In the genomic region with DNA sequence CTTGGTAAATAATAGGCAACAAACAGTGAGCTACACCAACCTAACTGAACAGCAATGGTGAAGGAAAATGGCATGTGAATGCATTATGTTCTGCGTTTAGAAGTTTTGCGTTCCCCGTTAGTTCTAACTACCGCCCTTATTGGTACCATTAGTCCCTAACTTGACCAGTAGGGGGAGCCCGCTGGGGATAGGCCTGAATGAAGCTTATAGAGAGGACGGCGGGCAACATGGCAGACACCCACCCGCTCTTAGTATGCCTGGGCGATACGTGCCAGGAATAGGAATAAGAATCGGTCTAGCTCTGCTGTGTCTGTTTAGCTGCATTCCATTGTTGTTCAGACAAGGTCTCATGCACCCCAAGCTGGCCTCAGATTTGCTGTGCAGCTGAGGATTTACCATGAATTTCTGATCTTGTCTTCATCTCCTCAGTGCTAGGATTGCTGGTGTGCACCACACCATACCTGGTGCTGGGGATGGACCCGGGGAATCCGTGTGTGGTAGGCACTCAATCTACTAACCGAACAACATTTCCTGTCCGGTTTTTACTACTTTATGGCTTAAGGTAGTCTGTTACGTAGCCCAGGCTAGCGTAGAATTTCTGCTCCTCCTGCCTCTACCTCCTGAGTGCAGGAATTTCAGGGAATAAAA, we compare ENCODE assay signal across 10 mouse cellular contexts. TPM values are rescaled to one million over a fixed set of nuclear protein-coding genes. Genes with fewer than 3 reads are reported as not detected.
DNase-seq lines count a peak whose midpoint lies in the region; ATAC-seq and TF ChIP-seq lines count a peak whose summit lies in the region.
"Had no signal": no experiment of that assay in that cellular context is flagged by ENCODE, and none has a peak within 500 bp of the region (broad histone marks: within the 10 kb centered on the region; RNA-seq: fewer than 3 reads in every experiment).

No protein-coding gene starts in this region.

- TF ChIP-seq CTCF in kidney, postnatal 0 days (IDR thresholded peaks at IDR 0.05; ENCODE audit: low read depth), result peak; percentile 57
- TF ChIP-seq CTCF in MEL (IDR thresholded peaks at IDR 0.05 in 2 of 3, conservative IDR thresholded peaks at IDR 0.05 in 1 of 3; ENCODE audit: control insufficient read depth in 1 of 3, insufficient read depth in 1 of 3, low read depth in 2 of 3, low read length in 3 of 3, poor library complexity in 1 of 3, severe bottlenecking in 1 of 3), result peak; percentile 45 to 52 (median 51)

- no peak for TF ChIP-seq EP300 in MEL (IDR thresholded peaks at IDR 0.05; ENCODE audit: low read depth in 1 of 2, low read length in 2 of 2)

- ATAC-seq in kidney, postnatal 0 days (replicated peaks; ENCODE audit: low FRiP score, low read depth), result no peak
- no peak for ATAC-seq in kidney, embryonic 15.5 days (replicated peaks; ENCODE audit: low FRiP score)
- ATAC-seq in hindbrain, embryonic 14.5 days (ENCODE audit: low FRiP score), result peak; percentile 87
- ATAC-seq in midbrain, embryonic 13.5 days, result peak; percentile 93

- DNase-seq in kidney, postnatal 0 days (ENCODE audit: low spot score), result no peak
- DNase-seq in MEL (ENCODE audit: low read depth, low spot score), result peak; percentile 35
- peak; percentile 32 to 35 for DNase-seq in cerebellum, postnatal 36 days
- DNase-seq in hindbrain, embryonic 14.5 days (ENCODE audit: low spot score), result peak; percentile 76
- no peak for DNase-seq in urinary bladder, postnatal 10 days (ENCODE audit: low spot score)
- no peak for DNase-seq in kidney, adult 8-10 months

- no peaks in the 10 kb centered on the region for H3K4me1 ChIP-seq in kidney, postnatal 0 days (replicated peaks; ENCODE audit: insufficient read depth, low read length)
- peaks cover 4% of the 10 kb centered on the region; the same call in 1 of the 2 replicates for H3K4me1 ChIP-seq in kidney, embryonic 15.5 days
- H3K4me1 ChIP-seq in MEL (ENCODE audit: control insufficient read depth in 1 of 2, insufficient read depth in 2 of 2, low read length in 2 of 2), result no peaks in the 10 kb centered on the region
- no peaks in the 10 kb centered on the region for H3K4me1 ChIP-seq in hindbrain, embryonic 14.5 days (replicated peaks; ENCODE audit: control insufficient read depth, insufficient read depth, low read length)
- no peaks in the 10 kb centered on the region for H3K4me1 ChIP-seq in midbrain, embryonic 13.5 days (replicated peaks)
- H3K4me1 ChIP-seq: embryonic facial prominence, embryonic 15.5 days had no signal

- no peaks in the 10 kb centered on the region for H3K79me2 ChIP-seq in MEL (ENCODE audit: control insufficient read depth, insufficient read depth, low read length, poor library complexity)

- TF ChIP-seq RAD21 in MEL (IDR thresholded peaks at IDR 0.05; ENCODE audit: low read depth, low read length), result no peak

- H3K4me2 ChIP-seq in kidney, postnatal 0 days (ENCODE audit: low read length), result no peak overlapping the region
- H3K4me2 ChIP-seq in kidney, embryonic 15.5 days, result no peak overlapping the region
- H3K4me2 ChIP-seq in hindbrain, embryonic 14.5 days (replicated peaks), result 0 out of 2 replicates have a peak overlapping the region, but pooled peaks have one; percentile 1
- peak overlapping the region; percentile 15; the same call in 1 of the 2 replicates for H3K4me2 ChIP-seq in midbrain, embryonic 13.5 days (replicated peaks)
- H3K4me2 ChIP-seq: embryonic facial prominence, embryonic 15.5 days had no signal

- no peaks in the 10 kb centered on the region for H3K9me3 ChIP-seq in kidney, postnatal 0 days (replicated peaks; ENCODE audit: low read length)
- H3K9me3 ChIP-seq in kidney, embryonic 15.5 days (replicated peaks), result no peaks in the 10 kb centered on the region
- H3K9me3 ChIP-seq in MEL (replicated peaks; ENCODE audit: insufficient read depth, low read length), result no peaks in the 10 kb centered on the region
- H3K9me3 ChIP-seq in hindbrain, embryonic 14.5 days (ENCODE audit: control insufficient read depth, low read length), result no peaks in the 10 kb centered on the region
- 0 out of 2 replicates have a peak, but pooled peaks cover 3% of the 10 kb centered on the region for H3K9me3 ChIP-seq in midbrain, embryonic 13.5 days
- H3K9me3 ChIP-seq: embryonic facial prominence, embryonic 15.5 days had no signal

- H3K9ac ChIP-seq in kidney, postnatal 0 days (ENCODE audit: low read depth, low read length), result no peak overlapping the region
- H3K9ac ChIP-seq in kidney, embryonic 15.5 days, result no peak overlapping the region
- H3K9ac ChIP-seq in MEL (ENCODE audit: control insufficient read depth, low read depth, low read length, poor library complexity, severe bottlenecking), result no peak overlapping the region
- H3K9ac ChIP-seq in hindbrain, embryonic 14.5 days, result no peak overlapping the region
- no peak overlapping the region for H3K9ac ChIP-seq in midbrain, embryonic 13.5 days (replicated peaks)
- H3K9ac ChIP-seq: embryonic facial prominence, embryonic 15.5 days had no signal

- H3K4me3 ChIP-seq in kidney, postnatal 0 days (replicated peaks; ENCODE audit: low read depth, low read length), result no peak overlapping the region
- no peak overlapping the region for H3K4me3 ChIP-seq in kidney, embryonic 15.5 days (replicated peaks)
- H3K4me3 ChIP-seq in MEL (ENCODE audit: control insufficient read depth in 1 of 2, insufficient read depth in 1 of 2, low read depth in 2 of 2, low read length in 2 of 2), result no peak overlapping the region
- no peak overlapping the region for H3K4me3 ChIP-seq in hindbrain, embryonic 14.5 days (replicated peaks; ENCODE audit: low read length)
- H3K4me3 ChIP-seq in midbrain, embryonic 13.5 days (replicated peaks), result no peak overlapping the region
- H3K4me3 ChIP-seq: embryonic facial prominence, embryonic 15.5 days had no signal

- WGBS in kidney, postnatal 0 days, result 71% methylated on average over 17 of the region's 17 CpGs
- 67% methylated on average over 17 of the region's 17 CpGs for WGBS in kidney, embryonic 15.5 days
- 54% methylated on average over 17 of the region's 17 CpGs for WGBS in hindbrain, embryonic 14.5 days
- WGBS in midbrain, embryonic 13.5 days, result 49% methylated on average over 17 of the region's 17 CpGs

- H3K36me3 ChIP-seq in kidney, postnatal 0 days (ENCODE audit: insufficient read depth, low read length), result no peaks in the 10 kb centered on the region
- H3K36me3 ChIP-seq in kidney, embryonic 15.5 days, result no peaks in the 10 kb centered on the region
- no peaks in the 10 kb centered on the region for H3K36me3 ChIP-seq in MEL (ENCODE audit: control insufficient read depth in 1 of 2, insufficient read depth in 2 of 2, low read length in 2 of 2)
- H3K36me3 ChIP-seq in hindbrain, embryonic 14.5 days (replicated peaks; ENCODE audit: control insufficient read depth, insufficient read depth), result no peaks in the 10 kb centered on the region
- no peaks in the 10 kb centered on the region for H3K36me3 ChIP-seq in midbrain, embryonic 13.5 days
- H3K36me3 ChIP-seq: embryonic facial prominence, embryonic 15.5 days had no signal

- no peaks in the 10 kb centered on the region for H3K27me3 ChIP-seq in kidney, postnatal 0 days (ENCODE audit: insufficient read depth, low read length)
- no peaks in the 10 kb centered on the region for H3K27me3 ChIP-seq in kidney, embryonic 15.5 days
- H3K27me3 ChIP-seq in MEL (ENCODE audit: control insufficient read depth in 1 of 2, insufficient read depth in 2 of 2, low read length in 2 of 2), result no peaks in the 10 kb centered on the region
- no peaks in the 10 kb centered on the region for H3K27me3 ChIP-seq in hindbrain, embryonic 14.5 days (ENCODE audit: control insufficient read depth, insufficient read depth, low read length)
- H3K27me3 ChIP-seq in midbrain, embryonic 13.5 days, result no peaks in the 10 kb centered on the region
- H3K27me3 ChIP-seq: embryonic facial prominence, embryonic 15.5 days had no signal

- H3K27ac ChIP-seq in kidney, postnatal 0 days, result no peak overlapping the region
- no peak overlapping the region for H3K27ac ChIP-seq in kidney, embryonic 15.5 days
- H3K27ac ChIP-seq in MEL (ENCODE audit: control insufficient read depth, low read depth, low read length), result no peak overlapping the region
- no peak overlapping the region for H3K27ac ChIP-seq in hindbrain, embryonic 14.5 days
- H3K27ac ChIP-seq in midbrain, embryonic 13.5 days, result no peak overlapping the region
- H3K27ac ChIP-seq: embryonic facial prominence, embryonic 15.5 days; macrophage had no signal

- no peak for TF ChIP-seq POLR2A in MEL (IDR thresholded peaks at IDR 0.05; ENCODE audit: control insufficient read depth in 1 of 2, insufficient read depth in 1 of 2, low read depth in 1 of 2, low read length in 2 of 2, poor library complexity in 1 of 2)

TF ChIP-seq in MEL, 35 proteins besides CTCF, POLR2A, EP300 and RAD21:
- TF ChIP-seq SMC3 (IDR thresholded peaks at IDR 0.05; ENCODE audit: low read depth, low read length), result peak; percentile 31; the same call in 1 of the 2 replicates
- no peak for TF ChIP-seq CHD1 (IDR thresholded peaks at IDR 0.05; ENCODE audit: low read depth, low read length)

RNA-seq across cellular contexts. Expression of gene Fermt2, which starts 21.3 kb away (rescaled TPM):
- 216 and 226 TPM in 2 replicates for polyA plus RNA-seq in kidney, postnatal 0 days (2015; fragmentation: Nextera tagmentation; extraction: Ambion mirVana)
- 168 and 181 TPM in 2 replicates for polyA plus RNA-seq in kidney, embryonic 15.5 days (2015; fragmentation: Nextera tagmentation; extraction: Ambion mirVana)
- not detected in 2 replicates for total RNA-seq in MEL (2012; rRNA removed)
- not detected for polyA plus RNA-seq in MEL (2012; ENCODE audit: insufficient read depth in 1 of 2, insufficient read length in 2 of 2, low read depth in 1 of 2, low replicate concordance in 2 of 2, missing spikeins in 1 of 2)
- 63.9 and 71.1 TPM in 2 replicates for polyA plus RNA-seq in hindbrain, embryonic 14.5 days (2014; fragmentation: Nextera tagmentation; extraction: Ambion mirVana)
- 53.0 and 53.5 TPM in 2 replicates for polyA plus RNA-seq in midbrain, embryonic 13.5 days (2015; fragmentation: Nextera tagmentation; extraction: Ambion mirVana)
- polyA plus RNA-seq: macrophage had no signal

Comparison
In these comparisons a context has a peak if more than half of its experiments do, and no peak if none do; other contexts are left out.
1. ATAC-seq: peak in hindbrain, embryonic 14.5 days (single experiment) and midbrain, embryonic 13.5 days (single experiment); none in kidney, postnatal 0 days (single experiment) and kidney, embryonic 15.5 days (single experiment).
2. DNase-seq: peak in MEL (single experiment), cerebellum, postnatal 36 days (2 of 2) and hindbrain, embryonic 14.5 days (single experiment); none in kidney, postnatal 0 days (single experiment), urinary bladder, postnatal 10 days (single experiment) and kidney, adult 8-10 months (0 of 2).
3. H3K4me2 ChIP-seq: peak in hindbrain, embryonic 14.5 days (single experiment) and midbrain, embryonic 13.5 days (single experiment); none in kidney, postnatal 0 days (single experiment) and kidney, embryonic 15.5 days (single experiment).
4. RNA of gene Fermt2, which starts 21.3 kb away (polyA plus RNA-seq): 216 to 226 TPM in kidney, postnatal 0 days, 168 to 181 TPM in kidney, embryonic 15.5 days, 63.9 to 71.1 TPM in hindbrain, embryonic 14.5 days and 53.0 to 53.5 TPM in midbrain, embryonic 13.5 days; not detected in MEL; every median in the first group is over 10 times any median in the second.